Mouse (Mus musculus): ENCODE data around the gene Actg2. TPM values are rescaled to one million over a fixed set of nuclear protein-coding genes. Genes with fewer than 3 reads are reported as not detected.

Actg2 gene
- polyA plus RNA-seq, 1 experiment from 2014 or later = 3.6 TPM

GRCm38 (mm10) chr6:83473240-83473639 is 62.8 kb downstream of the Actg2 start:
- no peak overlapping the region for H3K4me3 ChIP-seq

GRCm38 (mm10) chr6:83471739-83472138 is 64.3 kb downstream of the Actg2 start:
- no peaks in the 10 kb centered on the region for H3K4me1 ChIP-seq (replicated peaks)
- H3K36me3 ChIP-seq = no peaks in the 10 kb centered on the region
- H3K4me3 ChIP-seq = no peak overlapping the region
- H3K27me3 ChIP-seq = no peaks in the 10 kb centered on the region
- ATAC-seq (ENCODE audit: low FRiP score, low read depth) = no peak
- H3K9ac ChIP-seq = no peak overlapping the region
- 88% methylated on average over 7 of the region's 7 CpGs for WGBS
- no peak overlapping the region for H3K27ac ChIP-seq (replicated peaks)
- H3K4me2 ChIP-seq = no peak overlapping the region
- H3K9me3 ChIP-seq = no peaks in the 10 kb centered on the region

More at GRCm38 (mm10) chr6:83473240-83473639, 62.8 kb downstream of the Actg2 start:
- 88% methylated on average over 9 of the region's 9 CpGs for WGBS
- ATAC-seq (ENCODE audit: low FRiP score, low read depth) = no peak
- no peaks in the 10 kb centered on the region for H3K27me3 ChIP-seq
- H3K27ac ChIP-seq (replicated peaks) = no peak overlapping the region
- no peak overlapping the region for H3K9ac ChIP-seq
- no peaks in the 10 kb centered on the region for H3K36me3 ChIP-seq
- H3K4me2 ChIP-seq = no peak overlapping the region
- no peaks in the 10 kb centered on the region for H3K9me3 ChIP-seq
- H3K4me1 ChIP-seq (replicated peaks) = no peaks in the 10 kb centered on the region

DNA sequence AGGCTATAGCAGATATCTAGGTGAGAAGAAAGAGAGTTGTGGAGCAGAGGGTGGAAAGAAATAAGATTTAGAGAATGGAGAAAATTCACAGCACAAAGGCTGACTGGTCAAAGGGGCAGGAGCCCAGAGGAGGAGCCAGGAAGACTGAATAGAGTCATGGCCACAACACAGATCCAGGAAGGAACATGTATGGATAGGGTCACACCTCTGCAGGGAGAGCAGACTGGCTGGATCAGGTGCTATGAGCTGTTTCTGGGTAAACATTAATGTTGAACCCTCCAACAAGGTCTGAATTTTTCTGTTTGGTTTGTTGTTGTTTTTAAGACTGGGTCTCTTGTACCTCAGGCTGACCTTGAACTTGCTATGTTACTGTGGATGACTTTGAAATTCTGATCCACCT is 72.1 kb downstream of the Actg2 start:
- H3K4me2 ChIP-seq = no peak overlapping the region
- H3K36me3 ChIP-seq = no peaks in the 10 kb centered on the region
- no peaks in the 10 kb centered on the region for H3K9me3 ChIP-seq
- no peaks in the 10 kb centered on the region for H3K4me1 ChIP-seq (replicated peaks)
- H3K27ac ChIP-seq (replicated peaks) = no peak overlapping the region
- H3K4me3 ChIP-seq = no peak overlapping the region
- no peaks in the 10 kb centered on the region for H3K27me3 ChIP-seq
- no peak overlapping the region for H3K9ac ChIP-seq
- no peak for ATAC-seq (ENCODE audit: low FRiP score, low read depth)

Other genes with a start within 250 kb of the Actg2 start
- 28.9 and 32.8 TPM in 2 replicates for gene Mthfd2, start 210.4 kb downstream of the Actg2 start, polyA plus RNA-seq (2015; fragmentation: Nextera tagmentation; extraction: Ambion mirVana)
- gene Mob1a, start 210.2 kb downstream of the Actg2 start, polyA plus RNA-seq (2015; fragmentation: Nextera tagmentation; extraction: Ambion mirVana) = 22.9 and 24.6 TPM in 2 replicates
- gene Bola3, start 187.1 kb downstream of the Actg2 start, polyA plus RNA-seq (2015; fragmentation: Nextera tagmentation; extraction: Ambion mirVana) = 60.3 and 67.6 TPM in 2 replicates
- gene Tet3, start 77.2 kb downstream of the Actg2 start, polyA plus RNA-seq (2015; fragmentation: Nextera tagmentation; extraction: Ambion mirVana) = 57.7 and 70.9 TPM in 2 replicates
- gene Dguok, start 29.3 kb downstream of the Actg2 start, polyA plus RNA-seq (2015; fragmentation: Nextera tagmentation; extraction: Ambion mirVana) = 66.2 and 68.5 TPM in 2 replicates
- 55.4 and 62.9 TPM in 2 replicates for gene Stambp, start 36.5 kb upstream of the Actg2 start, polyA plus RNA-seq (2015; fragmentation: Nextera tagmentation; extraction: Ambion mirVana)
- gene Clec4f, start 119.9 kb upstream of the Actg2 start, polyA plus RNA-seq (2015; fragmentation: Nextera tagmentation; extraction: Ambion mirVana) = 0.09 TPM in 1 of 2 replicates, not detected in the other
- gene Cd207, start 141.6 kb upstream of the Actg2 start, polyA plus RNA-seq (2015; fragmentation: Nextera tagmentation; extraction: Ambion mirVana) = not detected in 2 replicates
- gene Vax2, start 175.0 kb upstream of the Actg2 start, polyA plus RNA-seq (2015; fragmentation: Nextera tagmentation; extraction: Ambion mirVana) = 0.34 TPM in 1 of 2 replicates, not detected in the other
- 0.17 TPM in 1 of 2 replicates, not detected in the other for gene Atp6v1b1, start 206.7 kb upstream of the Actg2 start, polyA plus RNA-seq (2015; fragmentation: Nextera tagmentation; extraction: Ambion mirVana)
- gene Ankrd53, start 226.4 kb upstream of the Actg2 start, polyA plus RNA-seq (2015; fragmentation: Nextera tagmentation; extraction: Ambion mirVana) = 0.21 and 0.27 TPM in 2 replicates
- gene Tex261, start 239.5 kb upstream of the Actg2 start, polyA plus RNA-seq (2015; fragmentation: Nextera tagmentation; extraction: Ambion mirVana) = 61.4 and 73.5 TPM in 2 replicates

Measured in hindbrain, embryonic 15.5 days (tissue).